Mouse (Mus musculus) testis, adult 2 months (tissue): ENCODE measurements around the gene Tmem274.

Source experiments
- CTCF ChIP-seq: fragments of 200-500 bp; IDR thresholded peaks from 2 replicates; pipeline ENCODE4 v1.5.1; 2012; ENCODE audit warnings: low read depth, mild to moderate bottlenecking, inconsistent platforms, low read length, moderate library complexity; ENCODE audit not compliant: control insufficient read depth, insufficient read depth, insufficient replicate concordance
- POLR2A ChIP-seq: fragments of 200-500 bp; IDR thresholded peaks from 2 replicates; pipeline ENCODE4 v1.6.1; 2012; ENCODE audit warnings: low read depth, mild to moderate bottlenecking, inconsistent platforms, low read length, moderate library complexity; ENCODE audit not compliant: control insufficient read depth

GRCm38 (mm10) chr4:149512072-149512471, 34.9 kb downstream of the Tmem274 start:
- TF ChIP-seq CTCF = no peak
- no peak for TF ChIP-seq POLR2A
